Mouse (Mus musculus): ENCODE data around the gene S1pr5. TPM values are rescaled to one million over a fixed set of nuclear protein-coding genes. Genes with fewer than 3 reads are reported as not detected.
A peak's percentile ranks its signal among the peaks of the same experiment; 100 is the strongest.
"Not testable (repeated sequence)": the region's sequence is repeated elsewhere in the genome, so short reads cannot be mapped to it uniquely, and the experiment has no call there.

S1pr5 gene
- total RNA-seq (2012; rRNA removed) (0.04 TPM in 1 of 2 replicates, not detected in the other), polyA plus RNA-seq (2012; ENCODE audit: insufficient read depth in 1 of 2, insufficient read length in 2 of 2, low read depth in 1 of 2, low replicate concordance in 2 of 2, missing spikeins in 1 of 2) (under 1 TPM in 1 of 2 experiments, not detected in 1; 0.08 TPM)

DNA sequence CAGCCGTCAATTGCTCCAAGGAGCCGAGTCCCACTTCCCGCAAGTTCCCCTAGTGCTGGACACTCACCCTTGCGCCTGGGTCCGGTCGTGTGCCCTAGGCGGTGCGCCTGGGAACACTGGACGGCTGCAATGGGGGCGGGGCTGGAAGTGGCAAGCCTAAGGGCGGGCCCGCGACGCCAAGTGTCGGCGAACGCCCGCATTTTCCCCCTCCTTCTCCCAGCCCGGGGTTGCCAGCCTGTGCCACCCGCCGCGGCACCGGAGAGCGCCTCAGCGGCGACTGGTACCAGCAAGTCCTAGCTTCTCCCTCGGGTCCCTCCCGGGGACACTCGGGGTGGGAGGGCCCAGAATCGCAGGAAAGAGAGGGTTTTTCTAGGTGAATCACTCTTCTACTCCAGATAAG, at the start of gene S1pr5:
TSS of gene S1pr5 (minus strand) at position 118 of the 400 bp plus-strand sequence.
- no peak within 1 kb of the TSS for H3K9ac ChIP-seq (ENCODE audit: control insufficient read depth, low read depth, low read length, poor library complexity, severe bottlenecking)
- no peak for DNase-seq (ENCODE audit: low read depth, low spot score)
- no peaks in the 10 kb centered on the region; a peak in 1 of 4 replicates for H3K27me3 ChIP-seq (ENCODE audit: control insufficient read depth in 1 of 2, insufficient read depth in 2 of 2, low read length in 2 of 2)
- TF ChIP-seq GABPA (IDR thresholded peaks at IDR 0.05; ENCODE audit: low read depth, low read length) (no peak), CHD1 (IDR thresholded peaks at IDR 0.05; ENCODE audit: low read depth, low read length) (no peak), POLR2A (IDR thresholded peaks at IDR 0.05; ENCODE audit: control insufficient read depth in 1 of 2, insufficient read depth in 1 of 2, low read depth in 1 of 2, low read length in 2 of 2, poor library complexity in 1 of 2) (0 out of 4 replicates have a peak, but pooled peaks of 1 of the 2 experiments have one; percentile 5), ZC3H11A (IDR thresholded peaks at IDR 0.05; ENCODE audit: low read depth, low read length) (no peak)
- H3K36me3 ChIP-seq (ENCODE audit: control insufficient read depth in 1 of 2, insufficient read depth in 2 of 2, low read length in 2 of 2): peaks cover 0 to 7% of the 10 kb centered on the region in 2 experiments; a peak in 2 of 4 replicates
- no peak within 1 kb of the TSS for H3K27ac ChIP-seq (ENCODE audit: control insufficient read depth, low read depth, low read length)
- peaks cover 12 to 17% of the 10 kb centered on the region in 2 experiments for H3K4me1 ChIP-seq (ENCODE audit: control insufficient read depth in 1 of 2, insufficient read depth in 2 of 2, low read length in 2 of 2)
- no peaks in the 10 kb centered on the region for H3K79me2 ChIP-seq (ENCODE audit: control insufficient read depth, insufficient read depth, low read length, poor library complexity)
- no peak within 1 kb of the TSS for H3K4me3 ChIP-seq (ENCODE audit: control insufficient read depth in 1 of 2, insufficient read depth in 1 of 2, low read depth in 2 of 2, low read length in 2 of 2)
- no peaks in the 10 kb centered on the region for H3K9me3 ChIP-seq (replicated peaks; ENCODE audit: insufficient read depth, low read length)

DNA sequence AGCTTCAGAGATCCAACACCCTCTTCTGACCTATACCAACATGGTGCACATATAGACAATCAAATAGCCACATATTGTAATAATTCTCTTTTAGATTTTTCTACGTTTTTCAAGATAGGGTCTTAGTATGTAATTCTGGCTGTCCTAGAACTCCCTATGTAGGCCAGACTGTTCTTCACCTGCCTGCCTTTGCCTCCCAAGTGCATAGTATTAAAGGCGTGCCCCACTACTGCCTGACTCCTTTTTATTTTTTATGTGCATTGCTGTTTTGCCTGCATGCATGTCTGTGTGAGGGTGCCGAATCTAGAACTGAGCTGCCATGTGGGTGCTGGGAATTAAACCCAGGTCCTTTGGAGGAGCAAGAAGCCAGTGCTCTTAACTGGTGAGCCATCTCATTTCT, 44.0 kb upstream of the S1pr5 start:
- Histone ChIP-seq H3K27ac (ENCODE audit: control insufficient read depth, low read depth, low read length) (no peak overlapping the region), H3K79me2 (ENCODE audit: control insufficient read depth, insufficient read depth, low read length, poor library complexity) (peaks cover 30% of the 10 kb centered on the region), H3K27me3 (ENCODE audit: control insufficient read depth in 1 of 2, insufficient read depth in 2 of 2, low read length in 2 of 2) (peaks cover 0 to 5% of the 10 kb centered on the region in 2 experiments; a peak in 2 of 4 replicates), H3K4me3 (ENCODE audit: control insufficient read depth in 1 of 2, insufficient read depth in 1 of 2, low read depth in 2 of 2, low read length in 2 of 2) (peak overlapping the region in 1 of 2 experiments; percentile 47; a peak in 2 of 4 replicates), H3K4me1 (ENCODE audit: control insufficient read depth in 1 of 2, insufficient read depth in 2 of 2, low read length in 2 of 2) (peaks cover 18 to 20% of the 10 kb centered on the region in 2 experiments), H3K36me3 (ENCODE audit: control insufficient read depth in 1 of 2, insufficient read depth in 2 of 2, low read length in 2 of 2) (peaks cover 0 to 27% of the 10 kb centered on the region in 2 experiments; a peak in 2 of 4 replicates), H3K9me3 (replicated peaks; ENCODE audit: insufficient read depth, low read length) (no peaks in the 10 kb centered on the region), H3K9ac (ENCODE audit: control insufficient read depth, low read depth, low read length, poor library complexity, severe bottlenecking) (peak overlapping the region; percentile 28)
- TF ChIP-seq NELFE (IDR thresholded peaks at IDR 0.05; ENCODE audit: low read depth, low read length) (no peak), RAD21 (IDR thresholded peaks at IDR 0.05; ENCODE audit: low read depth, low read length) (no peak), UBTF (IDR thresholded peaks at IDR 0.05; ENCODE audit: borderline replicate concordance, insufficient read depth, low read depth, low read length) (no peak), ZKSCAN1 (IDR thresholded peaks at IDR 0.05; ENCODE audit: low read depth, low read length) (no peak), CHD1 (IDR thresholded peaks at IDR 0.05; ENCODE audit: low read depth, low read length) (no peak), MAZ (IDR thresholded peaks at IDR 0.05; ENCODE audit: low read depth, low read length) (no peak), USF2 (IDR thresholded peaks at IDR 0.05; ENCODE audit: borderline replicate concordance in 1 of 2, insufficient read depth in 1 of 2, low read depth in 1 of 2, low read length in 2 of 2) (no peak), MEF2A (IDR thresholded peaks at IDR 0.05; ENCODE audit: extremely low read depth, insufficient replicate concordance, low read depth, low read length, poor library complexity, severe bottlenecking) (no peak), CHD2 (IDR thresholded peaks at IDR 0.05; ENCODE audit: low read length) (no peak), E2F4 (IDR thresholded peaks at IDR 0.05; ENCODE audit: borderline replicate concordance, low read depth, low read length) (no peak), KAT2A (conservative IDR thresholded peaks at IDR 0.05; ENCODE audit: low read depth, low read length) (no peak), ZMIZ1 (IDR thresholded peaks at IDR 0.05; ENCODE audit: low read depth, low read length) (no peak)
- peak; percentile 71 for DNase-seq (ENCODE audit: low read depth, low spot score)

DNA sequence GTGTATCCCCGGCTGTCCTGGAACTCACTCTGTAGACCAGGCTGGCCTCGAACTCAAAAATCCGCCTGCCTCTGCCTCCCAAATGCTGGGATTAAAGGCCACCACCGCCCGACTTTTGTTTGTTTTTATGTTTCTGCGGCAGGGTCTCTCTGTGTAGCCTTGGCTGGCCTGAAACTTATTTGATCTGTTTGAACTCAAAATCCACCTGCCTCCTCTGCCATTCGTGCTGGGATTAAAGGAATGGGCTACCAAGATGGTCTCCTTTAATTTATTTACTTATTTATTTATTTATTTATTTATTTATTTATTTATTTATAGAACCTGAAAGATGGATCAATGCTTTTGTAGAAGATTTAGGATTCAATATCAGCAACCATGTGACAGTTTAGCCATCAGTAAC, 43.6 kb upstream of the S1pr5 start:
- H3K36me3 ChIP-seq (ENCODE audit: control insufficient read depth in 1 of 2, insufficient read depth in 2 of 2, low read length in 2 of 2): peaks cover 0 to 29% of the 10 kb centered on the region in 2 experiments; a peak in 2 of 4 replicates
- peak; percentile 75 for DNase-seq (ENCODE audit: low read depth, low spot score)
- H3K27ac ChIP-seq (ENCODE audit: control insufficient read depth, low read depth, low read length): peak overlapping the region; percentile 92
- peaks cover 34% of the 10 kb centered on the region for H3K79me2 ChIP-seq (ENCODE audit: control insufficient read depth, insufficient read depth, low read length, poor library complexity)
- peak overlapping the region; percentile 47 to 73 for H3K4me3 ChIP-seq (ENCODE audit: control insufficient read depth in 1 of 2, insufficient read depth in 1 of 2, low read depth in 2 of 2, low read length in 2 of 2)
- H3K27me3 ChIP-seq (ENCODE audit: control insufficient read depth in 1 of 2, insufficient read depth in 2 of 2, low read length in 2 of 2); H3K9me3 ChIP-seq (replicated peaks; ENCODE audit: insufficient read depth, low read length): not testable (repeated sequence)
- H3K4me1 ChIP-seq (ENCODE audit: control insufficient read depth in 1 of 2, insufficient read depth in 2 of 2, low read length in 2 of 2): peaks cover 20 to 21% of the 10 kb centered on the region in 2 experiments
- peak overlapping the region; percentile 81 for H3K9ac ChIP-seq (ENCODE audit: control insufficient read depth, low read depth, low read length, poor library complexity, severe bottlenecking)

Measured in MEL (cell line).